Mouse (Mus musculus): ENCODE measurements around the gene Il19.

The Il19 gene

GRCm38 (mm10) chr1:130940065-130940687 lies at the start of gene Il19:
TSS of gene Il19 (minus strand) at chr1:130940115.
- DNase-seq (ENCODE audit: low spot score), result no peak

DNA sequence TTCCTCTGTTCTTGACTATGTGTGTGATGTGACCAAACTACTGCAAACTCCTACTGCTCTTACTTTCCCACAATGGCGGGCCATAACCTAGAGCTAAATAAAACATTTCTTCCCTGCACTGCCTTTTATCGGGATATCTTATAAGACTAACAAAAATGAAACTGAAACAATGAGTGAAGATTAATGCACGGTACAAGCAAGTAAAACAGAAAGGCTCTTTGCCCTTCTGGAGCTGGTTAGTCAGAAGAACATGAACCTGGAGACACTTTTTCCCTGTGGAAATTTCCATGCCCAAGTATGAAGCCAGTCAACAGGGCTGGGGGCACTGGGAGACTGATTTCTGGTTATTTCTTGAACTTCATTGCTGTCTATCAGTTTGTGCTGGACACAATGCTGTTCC lies 49.4 kb upstream of the Il19 start:
- no peak for DNase-seq (ENCODE audit: low spot score)

- no peak for DNase-seq (ENCODE audit: low spot score)
These were observed 47.5 kb upstream of the Il19 start for GRCm38 (mm10) chr1:130987418-130987817.

DNA sequence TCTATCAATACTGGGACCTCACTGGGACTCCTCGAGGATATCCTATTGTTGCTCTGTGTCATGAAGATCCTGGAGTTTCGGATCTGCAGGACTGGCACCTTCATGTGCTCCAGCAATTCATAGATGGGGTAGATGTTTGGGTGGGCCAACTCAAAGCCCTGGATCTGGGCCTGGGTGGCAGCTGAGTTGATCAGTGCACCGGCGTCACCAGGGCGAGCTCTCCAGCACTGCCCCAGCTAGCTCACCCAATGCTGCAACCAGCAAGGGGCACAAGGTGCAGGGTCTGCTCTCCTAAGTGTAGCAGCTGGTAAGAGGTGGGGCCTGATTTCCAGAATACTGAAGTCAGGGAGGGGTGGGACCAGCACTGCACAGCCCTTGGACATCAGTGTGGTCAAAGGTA lies 47.1 kb upstream of the Il19 start:
- no peak for DNase-seq (ENCODE audit: low spot score)

DNA sequence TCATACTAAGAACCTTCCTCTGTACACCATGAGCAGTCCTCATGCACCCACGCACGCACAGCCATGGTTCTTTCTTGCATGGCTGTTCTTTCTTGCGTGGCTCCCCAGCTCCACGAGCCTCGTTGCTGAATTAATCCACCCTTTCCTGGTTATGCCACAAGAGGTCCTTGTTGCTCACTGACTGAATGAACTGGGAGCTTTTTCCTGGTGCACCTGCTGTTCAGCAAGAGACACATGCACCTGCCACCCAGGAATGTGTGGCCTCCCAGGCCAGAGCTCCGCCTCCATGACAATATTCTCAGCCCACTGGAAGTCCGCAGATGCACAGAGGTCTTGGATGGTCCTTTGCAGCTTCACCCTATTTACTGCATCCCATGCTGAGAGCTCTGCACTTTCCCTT lies 44.5 kb upstream of the Il19 start:
- no peak for DNase-seq (ENCODE audit: low spot score)

GRCm38 (mm10) chr1:130979455-130979854 lies 39.5 kb upstream of the Il19 start:
- peak; percentile 7 for DNase-seq (ENCODE audit: low spot score)

DNA sequence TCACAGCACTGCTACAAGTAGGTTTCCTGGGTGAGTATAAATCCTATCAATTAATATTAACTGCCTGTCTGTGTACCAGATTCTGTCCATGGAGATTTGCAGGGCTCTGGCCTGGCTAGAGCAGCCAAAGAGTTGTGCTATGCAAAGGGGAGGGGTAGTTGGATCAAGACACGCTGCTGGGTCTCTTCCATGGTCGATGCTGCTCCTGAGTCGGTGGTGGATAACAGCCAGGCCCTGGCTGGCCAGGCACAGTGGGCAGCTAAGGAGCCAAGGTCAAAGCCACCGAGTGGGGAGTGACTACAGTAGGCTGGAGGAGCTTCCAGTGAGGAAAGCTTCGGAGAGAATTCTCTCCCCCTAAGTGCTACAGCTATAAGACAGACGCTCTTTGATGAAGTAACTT lies 24.0 kb upstream of the Il19 start:
- DNase-seq (ENCODE audit: low spot score), result no peak

DNA sequence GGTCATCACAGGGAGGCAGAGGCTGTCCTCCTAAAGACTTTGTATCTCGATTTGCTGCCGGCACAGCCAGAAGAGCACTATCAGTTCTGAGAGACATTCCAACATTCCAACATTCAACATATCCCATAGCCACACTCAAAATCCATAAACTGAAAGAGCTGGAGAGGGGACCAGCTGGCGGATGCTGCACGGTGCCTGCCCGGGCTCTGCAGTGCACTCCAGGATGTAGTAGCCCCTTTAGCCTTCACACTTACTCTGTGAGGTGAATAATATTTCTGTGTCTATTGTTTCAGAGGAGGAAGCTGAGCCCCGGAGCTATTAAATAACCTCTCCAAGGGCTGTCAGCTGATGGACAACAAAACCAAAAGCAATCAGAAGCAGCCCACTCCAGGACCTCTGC lies 7.0 kb upstream of the Il19 start:
- DNase-seq (ENCODE audit: low spot score), result no peak

DNA sequence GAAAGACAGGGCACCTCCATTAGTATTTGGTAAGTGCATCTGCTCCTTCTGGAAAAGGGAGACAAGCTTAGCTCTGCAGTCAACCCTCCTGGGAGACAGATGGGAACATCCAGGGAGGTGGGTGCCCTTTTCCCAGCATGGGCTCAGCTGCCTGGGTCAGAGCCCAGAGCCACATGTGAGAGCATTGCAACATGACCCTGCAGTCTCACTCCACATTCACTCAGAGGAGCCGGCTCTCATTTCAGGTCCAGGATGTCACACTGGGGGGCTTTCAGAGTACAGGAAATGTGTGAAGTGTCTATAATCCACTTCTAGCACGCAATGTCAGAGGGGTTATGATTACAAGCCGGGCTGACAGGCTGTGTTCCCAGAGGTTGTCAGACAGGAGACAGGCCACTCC lies 1.9 kb upstream of the Il19 start:
- no peak for DNase-seq (ENCODE audit: low spot score)

GRCm38 (mm10) chr1:130938192-130938591 lies 1.7 kb downstream of the Il19 start:
- DNase-seq (ENCODE audit: low spot score), result no peak

DNA sequence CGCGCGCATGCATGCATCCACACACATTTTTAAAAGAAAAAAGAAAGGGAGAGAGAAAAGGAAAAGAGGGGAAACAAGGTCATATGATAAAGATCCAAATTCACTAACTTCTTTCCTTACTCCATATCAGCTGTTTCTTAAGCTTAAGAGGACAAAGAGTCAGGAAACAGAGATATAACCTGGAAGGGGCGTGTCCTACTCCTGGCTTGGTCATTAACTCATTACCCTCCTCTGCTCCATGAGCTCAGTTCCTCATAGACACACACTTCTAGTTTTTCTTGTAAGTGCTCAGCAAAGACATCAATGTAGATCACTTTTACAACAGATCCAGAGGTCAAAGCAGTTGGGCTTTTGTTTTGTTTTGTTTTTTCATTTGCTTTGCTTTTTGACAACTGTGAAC lies 2.7 kb downstream of the Il19 start:
- DNase-seq (ENCODE audit: low spot score), result no peak

- no peak for DNase-seq (ENCODE audit: low spot score)
These were observed 3.6 kb downstream of the Il19 start for GRCm38 (mm10) chr1:130936351-130936750.

- DNase-seq (ENCODE audit: low spot score), result no peak
These were observed 13.4 kb downstream of the Il19 start for GRCm38 (mm10) chr1:130926484-130926883.

- DNase-seq (ENCODE audit: low spot score), result no peak
These were observed 21.5 kb downstream of the Il19 start for GRCm38 (mm10) chr1:130918323-130918980.

GRCm38 (mm10) chr1:130911401-130912010 lies 28.4 kb downstream of the Il19 start, which contains the start of gene Il20:
TSS of gene Il20 (minus strand) at chr1:130911451.
- DNase-seq (ENCODE audit: low spot score), result no peak

DNA sequence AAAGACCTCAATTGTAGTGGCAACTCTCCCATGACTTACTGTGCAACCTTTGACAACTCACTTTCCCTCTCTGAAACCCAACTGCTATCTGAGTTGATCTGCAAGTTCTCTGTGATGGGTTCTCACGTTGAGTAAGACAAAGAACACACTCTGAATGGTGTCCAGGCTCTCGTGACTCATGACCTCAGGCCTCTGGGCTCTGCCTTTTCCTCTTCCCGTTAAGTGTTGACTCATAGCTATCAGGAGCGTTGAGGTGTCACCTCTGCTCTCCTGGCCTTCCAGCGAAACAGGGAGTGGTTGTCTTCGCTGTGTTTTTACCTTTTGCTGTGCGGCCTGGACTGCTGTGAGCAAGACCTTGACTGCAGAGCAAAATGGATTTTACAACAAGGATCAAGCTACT lies 37.4 kb downstream of the Il19 start:
- DNase-seq (ENCODE audit: low spot score), result no peak

DNA sequence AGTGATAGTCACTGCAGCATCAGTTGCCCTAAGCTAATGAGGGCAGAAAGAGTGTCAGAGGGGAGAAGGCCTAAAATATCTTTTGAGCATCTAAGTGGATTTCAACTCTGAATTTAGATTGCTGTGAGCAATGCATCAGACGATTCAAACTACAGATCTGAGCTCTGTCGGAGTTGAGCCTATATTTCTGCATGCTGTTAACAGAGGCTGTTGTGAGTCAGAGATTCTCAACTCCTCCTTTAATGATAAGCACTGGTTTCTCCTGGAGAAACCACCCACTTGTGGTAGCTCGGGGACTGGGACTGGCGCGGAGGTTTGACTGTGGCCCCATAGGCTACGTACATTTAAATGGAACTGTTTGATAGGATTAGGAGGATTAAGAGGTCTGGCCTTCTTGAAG lies 45.4 kb downstream of the Il19 start:
- DNase-seq (ENCODE audit: low spot score), result no peak

DNA sequence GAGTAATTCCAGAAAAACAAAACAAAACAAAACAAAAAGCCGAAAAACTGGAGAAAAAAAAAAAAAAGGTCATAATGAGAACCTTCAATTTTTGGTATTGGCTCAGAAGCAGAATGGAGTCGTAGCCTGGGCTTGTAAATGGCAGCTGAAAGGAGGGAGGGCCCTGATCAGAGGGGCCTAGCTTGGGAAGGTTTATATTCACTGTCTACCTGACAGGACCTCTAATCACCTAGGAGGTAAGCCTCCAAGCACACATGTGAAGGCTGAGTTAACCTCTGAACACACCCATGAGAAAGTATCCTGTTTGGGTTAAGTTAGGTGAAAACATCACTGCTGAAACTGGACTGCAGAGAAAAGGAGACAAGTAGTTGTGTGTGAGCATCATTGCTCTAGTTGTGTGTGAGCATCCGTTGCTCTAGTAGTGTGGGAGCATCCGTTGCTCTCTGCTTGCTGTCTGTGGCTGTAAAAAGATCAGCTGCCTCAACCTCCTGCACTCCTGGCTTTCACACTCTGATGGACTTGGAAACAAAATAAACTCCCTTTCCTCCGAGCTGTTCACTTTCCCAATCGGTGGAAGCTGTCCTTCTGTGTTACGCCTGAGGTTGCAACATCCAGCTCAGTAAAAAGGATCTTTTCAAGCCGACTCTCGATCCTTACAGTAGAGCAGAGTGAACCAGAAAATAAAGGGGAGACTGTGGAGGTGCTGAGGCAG lies 46.4 kb downstream of the Il19 start:
- no peak for DNase-seq (ENCODE audit: low spot score)

DNA sequence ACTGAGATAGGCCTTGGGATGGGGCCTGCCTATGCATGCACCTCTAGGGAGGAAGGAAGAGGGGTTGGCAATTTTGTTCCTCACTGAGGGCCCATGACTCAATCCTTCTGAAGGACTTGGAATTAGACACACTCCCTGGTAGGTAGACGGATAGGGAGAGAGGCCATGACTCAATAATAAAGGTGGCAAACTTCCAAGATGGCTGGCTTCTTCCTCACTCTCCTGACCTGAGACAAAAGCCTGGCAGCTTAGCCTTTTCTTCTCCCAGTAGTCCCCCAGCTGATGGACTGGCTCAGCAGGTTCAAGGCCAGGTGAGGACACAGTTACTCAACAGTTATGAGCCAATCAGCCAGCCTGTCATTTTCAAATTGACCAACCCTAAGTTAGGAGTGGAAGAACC lies 47.5 kb downstream of the Il19 start:
- DNase-seq (ENCODE audit: low spot score), result no peak

GRCm38 (mm10) chr1:130887354-130887753 lies 52.6 kb downstream of the Il19 start, which contains the start of gene Il24:
TSS of gene Il24 (minus strand) at chr1:130887454.
- no peak for DNase-seq (ENCODE audit: low spot score)

DNA sequence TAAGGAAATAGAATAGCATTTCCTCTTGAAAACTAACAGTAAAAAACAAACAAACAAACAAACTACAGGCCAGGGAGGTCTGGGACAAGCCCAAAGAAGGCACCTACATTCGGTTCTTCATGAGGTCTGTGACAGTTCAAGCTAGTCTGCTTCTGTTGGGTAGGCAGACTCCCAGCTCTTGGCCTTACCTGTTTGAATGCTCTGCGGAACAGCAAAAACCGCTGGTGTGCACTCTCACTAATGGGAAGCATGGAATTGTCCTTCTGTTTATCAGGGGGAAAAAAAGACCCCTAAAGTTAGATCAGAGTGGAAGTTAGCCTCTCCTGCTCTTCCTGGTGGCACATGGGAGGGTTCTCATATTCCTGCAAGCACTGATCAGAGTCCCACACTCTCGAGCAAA lies 56.8 kb downstream of the Il19 start:
- no peak for DNase-seq (ENCODE audit: low spot score)

Data from left cerebral cortex, adult 11 months (tissue).